Mouse (Mus musculus) limb, embryonic 11.5 days (tissue): ENCODE data around the gene Cd320. TPM values are rescaled to one million over a fixed set of nuclear protein-coding genes. Genes with fewer than 3 reads are reported as not detected.
A peak's percentile ranks its signal among the peaks of the same experiment; 100 is the strongest.

Experiments
- ATAC-seq: fragments of 200-750 bp; cut with Nextera tagmentation; 2 replicates; pipeline ENCODE4 v1.8.0; 2017; ENCODE audit warnings: low read depth; ENCODE audit not compliant: insufficient number of reproducible peaks, low FRiP score, low TSS enrichment
- DNase-seq: peaks from one replicate; pipeline ENCODE4 v3.0.0-alpha.2; 2015; ENCODE audit warnings: low spot score
- H3K27ac ChIP-seq: fragments of 300-500 bp; sonication (generic); replicated peaks from 2 replicates; pipeline ENCODE4 v1.5.1; 2014; ENCODE audit warnings: low read depth, mild to moderate bottlenecking, low read length
- H3K27me3 ChIP-seq: fragments of 300-500 bp; sonication (generic); 2 replicates; pipeline ENCODE4 v1.6.1; 2014; ENCODE audit warnings: mild to moderate bottlenecking, low read length, mixed read lengths; ENCODE audit not compliant: control insufficient read depth, insufficient read depth
- H3K36me3 ChIP-seq: fragments of 300-500 bp; sonication (generic); 2 replicates; pipeline ENCODE4 v1.6.1; 2014; ENCODE audit warnings: mild to moderate bottlenecking, low read length, moderate library complexity, mixed read lengths; ENCODE audit not compliant: control insufficient read depth, insufficient read depth
- H3K4me1 ChIP-seq: fragments of 300-500 bp; sonication (generic); 2 replicates; pipeline ENCODE4 v1.6.1; 2014; ENCODE audit warnings: low read length, mixed read lengths; ENCODE audit not compliant: control insufficient read depth, insufficient read depth
- H3K4me2 ChIP-seq: fragments of 300-500 bp; sonication (generic); 2 replicates; pipeline ENCODE4 v1.6.1; 2014; ENCODE audit warnings: low read depth, mild to moderate bottlenecking, moderate library complexity; ENCODE audit not compliant: severe bottlenecking
- H3K4me3 ChIP-seq: fragments of 300-500 bp; sonication (generic); 2 replicates; pipeline ENCODE4 v1.5.1; 2014; ENCODE audit warnings: low read depth, low read length
- H3K9ac ChIP-seq: fragments of 300-500 bp; sonication (generic); 2 replicates; pipeline ENCODE4 v1.6.1; 2014; ENCODE audit warnings: mild to moderate bottlenecking, low read length
- H3K9me3 ChIP-seq: fragments of 300-500 bp; sonication (generic); 2 replicates; pipeline ENCODE4 v1.6.1; 2016; ENCODE audit warnings: low read length; ENCODE audit not compliant: control insufficient read depth
- WGBS: fragments of 180-500 bp; shearing (Covaris S2); extraction: QIAGEN DNeasy Blood & Tissue Kit; methylation state at CpG from one replicate; pipeline ENCODE4 v1.1.7; 2014; 5-methylcytosine and 5-hydroxymethylcytosine counted together
- polyA plus RNA-seq: library from polyadenylated mRNA; unstranded; fragments of >200 nt; fragmentation: Nextera tagmentation; extraction: Ambion mirVana; gene quantifications from 2 replicates; pipeline ENCODE4 v1.2.1, GENCODE M21; 2014

The Cd320 gene
- polyA plus RNA-seq, result 85.5 and 91.5 TPM in 2 replicates

DNA sequence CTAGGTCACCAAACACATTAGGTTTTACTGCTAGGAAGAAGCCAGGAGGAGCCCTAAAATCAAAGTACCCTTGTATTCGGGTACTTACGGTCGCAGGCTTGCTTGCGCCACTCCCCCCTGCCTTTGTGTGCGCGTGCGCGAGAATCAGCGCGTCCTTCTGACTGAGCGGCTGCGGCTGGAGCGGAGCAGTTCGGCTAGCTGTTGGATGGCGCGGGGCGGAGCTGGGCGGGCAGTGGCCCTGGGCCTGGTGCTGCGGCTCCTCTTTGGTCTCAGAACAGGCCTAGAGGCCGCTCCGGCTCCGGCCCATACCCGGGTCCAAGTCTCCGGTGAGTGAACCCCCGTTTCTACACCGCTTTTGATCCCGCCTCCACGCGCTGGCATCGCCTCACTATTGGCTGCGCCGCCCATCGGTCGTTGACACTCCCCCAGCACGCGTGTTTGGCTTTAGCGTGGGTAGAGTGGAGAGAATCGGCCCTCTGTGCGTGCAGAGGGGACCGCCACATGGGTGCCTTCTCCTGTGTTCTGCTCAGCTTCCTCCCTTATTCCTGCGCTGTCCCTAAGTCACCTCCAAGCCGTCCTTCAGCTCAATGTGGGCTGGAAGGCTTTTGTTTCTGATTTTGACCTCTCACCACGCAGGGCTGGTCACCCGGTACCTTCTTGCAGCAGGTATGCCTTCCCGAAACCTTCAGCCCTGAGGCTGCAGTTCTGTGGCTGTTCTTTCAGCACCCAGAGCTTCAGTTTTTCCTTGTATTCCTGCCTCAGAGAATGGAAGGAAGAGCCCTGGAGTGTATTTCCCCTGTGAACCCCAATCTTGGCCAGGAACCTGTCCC lies at the start of gene Cd320:
Gene Cd320, plus strand, starts transcription at position 126 of the 830 bp plus-strand sequence.
- peak within 1 kb of the TSS; percentile 92 for H3K4me2 ChIP-seq
- H3K27me3 ChIP-seq, result no peaks in the 10 kb centered on the region
- 0 out of 2 replicates have a peak, but pooled peaks cover 6% of the 10 kb centered on the region for H3K4me1 ChIP-seq
- ATAC-seq, result peak; percentile 88
- no peaks in the 10 kb centered on the region for H3K9me3 ChIP-seq
- H3K9ac ChIP-seq, result peak within 1 kb of the TSS; percentile 74
- H3K4me3 ChIP-seq, result peak within 1 kb of the TSS; percentile 88
- H3K36me3 ChIP-seq, result 0 out of 2 replicates have a peak, but pooled peaks cover 6% of the 10 kb centered on the region
- DNase-seq, result peak; percentile 92
- peak within 1 kb of the TSS; percentile 56; the same call in 1 of the 2 replicates for H3K27ac ChIP-seq
- under 1% methylated on average over 45 of the region's 45 CpGs for WGBS

GRCm38 (mm10) chr17:33798306-33798705 lies 44.6 kb upstream of the Cd320 start:
- Histone ChIP-seq H3K36me3 (no peaks in the 10 kb centered on the region), H3K9ac (no peak overlapping the region; the same call in 1 of the 2 replicates), H3K4me1 (no peaks in the 10 kb centered on the region), H3K27ac (no peak overlapping the region), H3K4me2 (no peak overlapping the region), H3K9me3 (no peaks in the 10 kb centered on the region), H3K4me3 (no peak overlapping the region), H3K27me3 (no peaks in the 10 kb centered on the region)
- no peak for ATAC-seq
- 63% methylated on average over 3 of the region's 3 CpGs for WGBS
- DNase-seq, result no peak

DNA sequence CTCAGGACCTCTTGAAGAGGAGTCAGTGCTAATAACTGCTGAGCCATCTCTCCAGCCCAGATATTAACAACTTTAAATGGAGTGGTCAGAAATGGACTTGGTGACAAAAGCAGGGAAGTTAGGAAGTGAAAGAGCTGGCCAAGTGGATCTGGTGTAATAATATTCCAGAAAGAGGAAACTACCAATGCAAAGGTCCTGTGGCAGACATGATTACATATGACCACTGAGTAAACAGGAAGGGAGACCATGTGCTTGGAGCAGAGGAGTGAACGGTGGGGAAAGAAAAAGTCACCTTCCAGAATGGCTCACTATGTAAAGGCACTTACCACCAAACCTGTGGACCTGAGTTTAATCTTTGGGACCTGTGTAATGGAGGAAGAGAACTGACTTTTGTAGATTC lies 43.6 kb upstream of the Cd320 start:
- no peak overlapping the region for H3K9ac ChIP-seq
- H3K27ac ChIP-seq, result no peak overlapping the region
- H3K4me3 ChIP-seq, result no peak overlapping the region
- H3K36me3 ChIP-seq, result no peaks in the 10 kb centered on the region
- no peaks in the 10 kb centered on the region for H3K4me1 ChIP-seq
- ATAC-seq (no peak), DNase-seq (no peak)
- no peaks in the 10 kb centered on the region for H3K9me3 ChIP-seq
- H3K27me3 ChIP-seq, result no peaks in the 10 kb centered on the region
- no peak overlapping the region for H3K4me2 ChIP-seq
- 78% methylated on average over 1 of the region's 1 CpGs for WGBS

GRCm38 (mm10) chr17:33802221-33802620 lies 40.7 kb upstream of the Cd320 start:
- 10% methylated on average over 2 of the region's 2 CpGs for WGBS
- Histone ChIP-seq H3K27ac (no peak overlapping the region), H3K4me1 (no peaks in the 10 kb centered on the region), H3K36me3 (no peaks in the 10 kb centered on the region), H3K9me3 (no peaks in the 10 kb centered on the region), H3K4me3 (no peak overlapping the region), H3K27me3 (no peaks in the 10 kb centered on the region), H3K9ac (no peak overlapping the region), H3K4me2 (no peak overlapping the region)
- no peak for DNase-seq
- ATAC-seq, result no peak

- DNase-seq (no peak), ATAC-seq (no peak)
- Histone ChIP-seq H3K9ac (no peak overlapping the region), H3K4me3 (no peak overlapping the region), H3K36me3 (no peaks in the 10 kb centered on the region), H3K27ac (no peak overlapping the region), H3K27me3 (no peaks in the 10 kb centered on the region), H3K4me1 (no peaks in the 10 kb centered on the region), H3K9me3 (no peaks in the 10 kb centered on the region), H3K4me2 (no peak overlapping the region)
- 55% methylated on average over 4 of the region's 4 CpGs for WGBS
Observed at GRCm38 (mm10) chr17:33804205-33804604, 38.7 kb upstream of the Cd320 start.

GRCm38 (mm10) chr17:33804745-33805144 lies 38.1 kb upstream of the Cd320 start:
- Histone ChIP-seq H3K27ac (no peak overlapping the region), H3K27me3 (no peaks in the 10 kb centered on the region), H3K9ac (no peak overlapping the region), H3K36me3 (no peaks in the 10 kb centered on the region), H3K4me2 (no peak overlapping the region), H3K4me1 (no peaks in the 10 kb centered on the region), H3K9me3 (no peaks in the 10 kb centered on the region), H3K4me3 (no peak overlapping the region)
- DNase-seq (no peak), ATAC-seq (no peak)
- WGBS, result 62% methylated on average over 1 of the region's 1 CpGs

DNA sequence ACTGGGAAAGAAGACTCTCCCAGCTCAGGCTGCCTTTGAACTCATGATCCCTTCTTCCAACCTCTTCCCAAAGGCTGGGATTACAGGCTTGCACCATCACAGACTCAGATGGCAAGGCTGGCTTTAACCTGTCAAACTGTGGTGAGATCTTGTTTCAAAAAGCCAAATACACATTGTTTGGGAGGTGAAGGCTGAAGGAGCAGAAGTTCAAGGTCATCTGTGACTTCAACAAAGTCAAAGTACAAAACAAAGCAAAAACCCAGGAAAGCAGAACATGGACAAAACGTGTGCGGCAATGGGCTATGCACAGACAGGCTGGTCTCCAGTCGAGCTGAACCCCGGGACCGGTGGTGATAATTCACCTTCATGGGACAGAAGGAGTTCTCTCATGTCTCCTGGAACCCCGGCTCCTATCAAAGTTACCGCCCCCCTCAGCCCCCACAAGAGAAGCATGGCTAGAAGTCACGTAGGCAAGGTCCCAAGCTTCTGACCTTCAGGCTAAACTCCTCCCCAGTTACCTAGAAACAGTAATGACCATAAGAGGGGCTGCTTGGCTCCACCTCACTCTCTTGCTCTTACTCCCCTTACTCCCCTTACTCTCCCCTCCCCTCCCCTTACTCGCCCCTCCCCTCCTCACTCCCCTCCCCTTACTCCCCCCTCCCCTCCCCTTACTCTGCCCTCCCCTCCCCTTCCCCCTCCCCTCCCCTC lies 35.6 kb upstream of the Cd320 start:
- H3K27me3 ChIP-seq, result no peaks in the 10 kb centered on the region; the same call in 1 of the 2 replicates
- no peaks in the 10 kb centered on the region for H3K36me3 ChIP-seq
- H3K27ac ChIP-seq, result no peak overlapping the region
- H3K4me1 ChIP-seq, result no peaks in the 10 kb centered on the region
- no peak overlapping the region for H3K9ac ChIP-seq
- H3K4me2 ChIP-seq, result no peak overlapping the region
- no peak overlapping the region for H3K4me3 ChIP-seq
- WGBS, result 59% methylated on average over 8 of the region's 9 CpGs
- H3K9me3 ChIP-seq, result no peaks in the 10 kb centered on the region; the same call in 1 of the 2 replicates
- DNase-seq (no peak), ATAC-seq (no peak)

- H3K4me2 ChIP-seq, result no peak overlapping the region
- no peaks in the 10 kb centered on the region for H3K36me3 ChIP-seq
- H3K27ac ChIP-seq, result no peak overlapping the region
- no peak overlapping the region for H3K4me3 ChIP-seq
- H3K27me3 ChIP-seq, result no peaks in the 10 kb centered on the region; the same call in 1 of the 2 replicates
- no peaks in the 10 kb centered on the region for H3K4me1 ChIP-seq
- H3K9ac ChIP-seq, result no peak overlapping the region
- ATAC-seq (no peak), DNase-seq (no peak)
- 42% methylated on average over 10 of the region's 10 CpGs for WGBS
- no peaks in the 10 kb centered on the region; the same call in 1 of the 2 replicates for H3K9me3 ChIP-seq
Observed at GRCm38 (mm10) chr17:33808192-33808591, 34.7 kb upstream of the Cd320 start.
